Mouse (Mus musculus) midbrain, embryonic 13.5 days (tissue): ENCODE data around the gene Kcnj15. TPM values are rescaled to one million over a fixed set of nuclear protein-coding genes. Genes with fewer than 3 reads are reported as not detected.

ENCODE experiments used
- ATAC-seq: fragments of 200-750 bp; cut with Nextera tagmentation; 2 replicates; pipeline ENCODE4 v1.8.0; 2017; ENCODE audit warnings: mild to moderate bottlenecking, moderate TSS enrichment, moderate library complexity
- H3K27ac ChIP-seq: fragments of 300-500 bp; sonication (generic); 2 replicates; pipeline ENCODE4 v1.5.1; 2015; ENCODE audit warnings: inconsistent platforms, mild to moderate bottlenecking, moderate library complexity
- H3K27me3 ChIP-seq: fragments of 300-500 bp; sonication (generic); 2 replicates; pipeline ENCODE4 v1.6.1; 2015; ENCODE audit warnings: mild to moderate bottlenecking, inconsistent platforms
- H3K36me3 ChIP-seq: fragments of 300-500 bp; sonication (generic); 2 replicates; pipeline ENCODE4 v1.6.1; 2015; ENCODE audit warnings: mild to moderate bottlenecking, inconsistent platforms
- H3K4me1 ChIP-seq: fragments of 300-500 bp; sonication (generic); replicated peaks from 2 replicates; pipeline ENCODE4 v1.6.1; 2015; ENCODE audit warnings: inconsistent platforms
- H3K4me2 ChIP-seq: fragments of 300-500 bp; sonication (generic); replicated peaks from 2 replicates; pipeline ENCODE4 v1.6.1; 2015; ENCODE audit warnings: moderate library complexity, mild to moderate bottlenecking, inconsistent platforms
- H3K4me3 ChIP-seq: fragments of 300-500 bp; sonication (generic); replicated peaks from 2 replicates; pipeline ENCODE4 v1.5.1; 2015; ENCODE audit warnings: mild to moderate bottlenecking, inconsistent platforms
- H3K9ac ChIP-seq: fragments of 300-500 bp; sonication (generic); replicated peaks from 2 replicates; pipeline ENCODE4 v1.6.1; 2015; ENCODE audit warnings: mild to moderate bottlenecking, inconsistent platforms
- H3K9me3 ChIP-seq: fragments of 300-500 bp; sonication (generic); 2 replicates; pipeline ENCODE4 v1.6.1; 2016; ENCODE audit warnings: mild to moderate bottlenecking, inconsistent platforms
- WGBS: fragments of 180-500 bp; shearing (Covaris S2); methylation state at CpG from one replicate; pipeline ENCODE4 v1.1.7; 2015; 5-methylcytosine and 5-hydroxymethylcytosine counted together
- polyA plus RNA-seq: library from polyadenylated mRNA; unstranded; fragments of >200 nt; fragmentation: Nextera tagmentation; extraction: Ambion mirVana; gene quantifications from 2 replicates; pipeline ENCODE4 v1.2.1, GENCODE M21; 2015

Gene Kcnj15
- polyA plus RNA-seq, 1 experiment from 2014 or later = 0.04 TPM

DNA sequence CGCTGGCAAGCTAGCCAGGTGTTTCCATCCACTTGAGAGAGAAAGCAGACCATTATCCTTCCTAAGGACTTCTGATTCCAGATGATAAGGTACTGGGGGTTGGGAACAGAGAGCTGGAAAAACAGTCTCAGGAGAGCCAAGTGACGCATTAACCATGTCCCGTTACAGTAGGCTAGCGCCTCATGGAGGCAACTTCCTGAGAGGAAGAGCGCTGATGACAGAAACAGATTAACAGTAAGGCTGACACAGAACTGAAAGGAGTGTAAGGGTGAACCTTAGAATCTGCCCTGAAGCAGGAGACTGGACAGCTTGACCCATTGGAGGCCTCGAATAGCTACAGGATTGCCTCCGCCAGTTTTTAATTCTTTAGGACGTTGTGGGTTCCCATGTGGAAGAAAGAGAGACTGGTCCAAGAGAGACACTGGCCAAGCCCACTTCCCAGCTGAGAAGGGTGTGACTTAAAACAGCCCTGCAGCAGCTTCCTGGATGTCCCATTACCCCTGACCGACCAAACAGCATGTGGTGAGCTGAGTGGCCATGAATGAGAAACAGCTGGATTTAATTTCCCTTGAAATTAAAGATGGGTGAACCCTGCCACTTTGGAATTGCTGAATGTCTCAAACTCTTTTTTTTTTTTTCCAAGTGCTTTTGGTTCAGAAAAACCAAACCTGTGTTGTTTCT is 64.7 kb downstream of the Kcnj15 start:
- Histone ChIP-seq H3K4me2 (no peak overlapping the region), H3K27ac (no peak overlapping the region), H3K4me3 (no peak overlapping the region), H3K27me3 (no peaks in the 10 kb centered on the region), H3K9ac (no peak overlapping the region), H3K36me3 (no peaks in the 10 kb centered on the region), H3K4me1 (no peaks in the 10 kb centered on the region), H3K9me3 (no peaks in the 10 kb centered on the region)
- no peak for ATAC-seq
- 80% methylated on average over 9 of the region's 9 CpGs for WGBS

GRCm38 (mm10) chr16:95332159-95332558 is 74.8 kb downstream of the Kcnj15 start:
- 86% methylated on average over 5 of the region's 5 CpGs for WGBS
- Histone ChIP-seq H3K27ac (no peak overlapping the region), H3K27me3 (no peaks in the 10 kb centered on the region), H3K9ac (no peak overlapping the region), H3K9me3 (no peaks in the 10 kb centered on the region), H3K4me1 (no peaks in the 10 kb centered on the region), H3K4me2 (no peak overlapping the region), H3K36me3 (no peaks in the 10 kb centered on the region), H3K4me3 (no peak overlapping the region)
- ATAC-seq = no peak

DNA sequence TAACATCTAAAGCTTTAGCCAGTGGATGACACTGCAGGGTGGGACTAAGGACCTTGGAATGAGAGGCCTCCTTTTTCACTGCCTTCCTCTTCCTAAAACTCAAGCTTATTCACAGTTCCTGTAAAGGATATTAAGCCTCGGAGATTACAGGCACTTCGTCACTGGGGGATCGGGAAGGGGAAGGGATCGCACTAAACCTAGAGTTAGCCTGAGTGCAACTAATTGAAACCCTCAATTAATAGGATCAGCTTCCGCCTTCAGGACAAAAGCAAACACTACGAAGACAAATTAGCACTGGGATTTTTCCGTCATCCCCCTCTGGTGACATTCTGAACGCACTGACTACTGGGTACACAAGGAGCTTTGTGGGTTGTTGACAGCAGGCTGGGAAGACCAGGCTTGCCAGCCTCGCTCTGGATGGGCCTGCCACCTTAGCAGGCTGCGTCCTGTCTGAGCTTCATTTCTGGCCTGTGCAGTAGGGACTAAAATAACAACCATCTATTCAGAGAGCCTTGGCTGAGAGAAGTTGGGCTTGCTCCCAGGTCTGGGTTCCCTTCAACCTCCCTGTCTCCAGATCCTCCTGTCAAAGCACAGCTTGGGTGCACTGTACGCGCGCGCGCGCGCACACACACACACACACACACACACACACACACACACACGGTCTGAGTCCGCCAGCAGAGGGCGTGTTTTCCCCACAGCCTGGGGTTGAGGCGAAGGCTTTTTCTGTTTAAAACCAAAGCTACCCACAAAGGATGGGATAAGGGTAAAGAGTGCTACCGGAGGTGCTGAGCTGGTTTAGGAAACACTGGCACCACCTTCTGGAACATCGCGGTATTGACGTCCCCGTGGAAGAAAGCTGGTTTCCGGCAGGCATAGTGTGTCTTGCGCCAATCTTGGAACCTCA is 83.8 kb downstream of the Kcnj15 start:
- 26% methylated on average over 28 of the region's 28 CpGs for WGBS
- Histone ChIP-seq H3K27me3 (0 out of 2 replicates have a peak, but pooled peaks cover 2% of the 10 kb centered on the region), H3K4me1 (peaks cover 6% of the 10 kb centered on the region), H3K27ac (peak overlapping the region; percentile 36; the same call in 1 of the 2 replicates), H3K9me3 (no peaks in the 10 kb centered on the region), H3K9ac (0 out of 2 replicates have a peak overlapping the region, but pooled peaks have one; percentile 34), H3K36me3 (no peaks in the 10 kb centered on the region), H3K4me2 (peak overlapping the region; percentile 39), H3K4me3 (0 out of 2 replicates have a peak overlapping the region, but pooled peaks have one; percentile 6)
- ATAC-seq = peak; percentile 91

- Histone ChIP-seq H3K4me2 (no peak overlapping the region), H3K9ac (no peak overlapping the region), H3K27me3 (0 out of 2 replicates have a peak, but pooled peaks cover 2% of the 10 kb centered on the region), H3K27ac (no peak overlapping the region), H3K4me1 (peaks cover 6% of the 10 kb centered on the region), H3K9me3 (no peaks in the 10 kb centered on the region), H3K36me3 (no peaks in the 10 kb centered on the region), H3K4me3 (no peak overlapping the region)
- WGBS = 72% methylated on average over 8 of the region's 8 CpGs
- no peak for ATAC-seq
These were observed 84.7 kb downstream of the Kcnj15 start for GRCm38 (mm10) chr16:95342030-95342429.

- H3K4me1 ChIP-seq = peaks cover 6% of the 10 kb centered on the region
- H3K4me2 ChIP-seq = no peak overlapping the region
- H3K36me3 ChIP-seq = no peaks in the 10 kb centered on the region
- 76% methylated on average over 10 of the region's 10 CpGs for WGBS
- H3K9me3 ChIP-seq = no peaks in the 10 kb centered on the region
- H3K4me3 ChIP-seq = no peak overlapping the region
- no peak for ATAC-seq
- H3K27me3 ChIP-seq = 0 out of 2 replicates have a peak, but pooled peaks cover 2% of the 10 kb centered on the region
- H3K9ac ChIP-seq = no peak overlapping the region
- no peak overlapping the region for H3K27ac ChIP-seq
These were observed 87.6 kb downstream of the Kcnj15 start for GRCm38 (mm10) chr16:95344961-95345360.

- ATAC-seq = no peak
- peaks cover 5% of the 10 kb centered on the region for H3K4me1 ChIP-seq
- H3K27me3 ChIP-seq = 0 out of 2 replicates have a peak, but pooled peaks cover 2% of the 10 kb centered on the region
- no peaks in the 10 kb centered on the region for H3K36me3 ChIP-seq
- no peak overlapping the region for H3K9ac ChIP-seq
- no peak overlapping the region for H3K4me3 ChIP-seq
- H3K27ac ChIP-seq = no peak overlapping the region
- no peak overlapping the region for H3K4me2 ChIP-seq
- 6% methylated on average over 7 of the region's 7 CpGs for whole genome bisulfite sequencing
- no peaks in the 10 kb centered on the region for H3K9me3 ChIP-seq
These were observed 88.5 kb downstream of the Kcnj15 start for GRCm38 (mm10) chr16:95345882-95346281.

DNA sequence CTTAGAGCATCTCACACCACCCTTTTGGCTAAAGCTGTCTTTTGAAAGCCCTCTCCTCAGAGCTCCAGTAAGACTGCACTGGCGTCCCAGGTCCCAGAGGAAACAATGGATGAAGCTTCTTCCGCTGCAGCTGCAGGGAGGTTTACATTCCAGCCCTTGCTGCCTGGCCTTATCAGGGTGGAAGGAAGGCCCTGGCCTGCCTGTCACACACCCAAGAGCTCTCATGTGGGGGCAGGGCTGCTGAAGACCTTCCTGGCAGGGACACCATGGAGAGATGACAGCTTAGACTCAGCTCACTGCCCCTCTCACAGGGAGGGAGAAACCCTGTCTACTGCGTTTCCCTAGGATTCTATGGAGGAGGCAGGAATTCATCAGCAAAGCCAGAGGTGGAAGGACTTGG is 89.8 kb downstream of the Kcnj15 start:
- H3K9me3 ChIP-seq = no peaks in the 10 kb centered on the region
- no peak overlapping the region for H3K4me3 ChIP-seq
- WGBS = 8% methylated on average over 3 of the region's 3 CpGs
- ATAC-seq = no peak
- 0 out of 2 replicates have a peak, but pooled peaks cover 6% of the 10 kb centered on the region for H3K4me1 ChIP-seq
- H3K27ac ChIP-seq = no peak overlapping the region
- H3K27me3 ChIP-seq = 0 out of 2 replicates have a peak, but pooled peaks cover 2% of the 10 kb centered on the region
- peak overlapping the region; percentile 33; the same call in 1 of the 2 replicates for H3K9ac ChIP-seq
- H3K36me3 ChIP-seq = no peaks in the 10 kb centered on the region
- H3K4me2 ChIP-seq = no peak overlapping the region

GRCm38 (mm10) chr16:95348555-95348954 is 91.2 kb downstream of the Kcnj15 start:
- H3K4me3 ChIP-seq = no peak overlapping the region
- H3K4me2 ChIP-seq = no peak overlapping the region
- 0 out of 2 replicates have a peak, but pooled peaks cover 8% of the 10 kb centered on the region for H3K4me1 ChIP-seq
- ATAC-seq = no peak
- no peaks in the 10 kb centered on the region for H3K36me3 ChIP-seq
- no peak overlapping the region for H3K9ac ChIP-seq
- H3K27me3 ChIP-seq = no peaks in the 10 kb centered on the region
- H3K27ac ChIP-seq = no peak overlapping the region
- 91% methylated on average over 9 of the region's 9 CpGs for WGBS
- H3K9me3 ChIP-seq = no peaks in the 10 kb centered on the region

DNA sequence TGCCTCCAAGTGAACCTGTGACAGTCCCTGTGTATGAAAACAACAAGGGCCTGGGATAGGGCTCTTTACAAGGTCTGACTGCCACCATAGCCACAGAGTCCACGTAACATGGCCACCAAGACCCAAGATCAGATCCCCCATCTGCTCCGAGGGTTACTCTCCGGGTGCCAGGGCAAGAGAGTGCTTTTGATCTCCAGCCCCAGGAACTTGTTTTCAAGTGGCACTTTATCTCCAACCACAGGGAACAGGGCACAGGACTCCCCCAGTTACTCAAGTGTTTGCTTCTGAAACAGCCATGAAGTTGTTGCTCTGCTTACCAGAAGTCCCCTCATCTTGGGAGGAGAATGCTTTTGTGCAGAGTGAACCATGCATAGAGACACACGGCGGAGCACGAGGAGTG is 92.0 kb downstream of the Kcnj15 start:
- Histone ChIP-seq H3K36me3 (no peaks in the 10 kb centered on the region), H3K27me3 (no peaks in the 10 kb centered on the region), H3K4me2 (no peak overlapping the region), H3K9ac (no peak overlapping the region), H3K9me3 (no peaks in the 10 kb centered on the region), H3K4me1 (0 out of 2 replicates have a peak, but pooled peaks cover 8% of the 10 kb centered on the region), H3K4me3 (no peak overlapping the region), H3K27ac (no peak overlapping the region)
- ATAC-seq = no peak
- 84% methylated on average over 6 of the region's 6 CpGs for WGBS

- WGBS = 75% methylated on average over 5 of the region's 5 CpGs
- H3K27me3 ChIP-seq = no peaks in the 10 kb centered on the region
- H3K36me3 ChIP-seq = no peaks in the 10 kb centered on the region
- no peak overlapping the region for H3K4me3 ChIP-seq
- no peak overlapping the region for H3K4me2 ChIP-seq
- H3K9ac ChIP-seq = no peak overlapping the region
- ATAC-seq = no peak
- 0 out of 2 replicates have a peak, but pooled peaks cover 8% of the 10 kb centered on the region for H3K4me1 ChIP-seq
- H3K27ac ChIP-seq = no peak overlapping the region
- H3K9me3 ChIP-seq = no peaks in the 10 kb centered on the region
These were observed 92.4 kb downstream of the Kcnj15 start for GRCm38 (mm10) chr16:95349745-95350144.
